Mouse (Mus musculus): ENCODE measurements around the gene Cyp2d11. TPM values are rescaled to one million over a fixed set of nuclear protein-coding genes. Genes with fewer than 3 reads are reported as not detected.
"Not testable (repeated sequence)": the region's sequence is repeated elsewhere in the genome, so short reads cannot be mapped to it uniquely, and the experiment has no call there.

The Cyp2d11 gene
- polyA plus RNA-seq, 1 experiment from 2014 or later = not detected

GRCm38 (mm10) chr15:82416797-82417789 lies 23.3 kb upstream of the Cyp2d11 start:
- Histone ChIP-seq H3K27ac (ENCODE audit: low read length) (no peak overlapping the region), H3K9me3 (ENCODE audit: control insufficient read depth, low read length) (no peaks in the 10 kb centered on the region), H3K4me2 (ENCODE audit: low read length) (no peak overlapping the region), H3K27me3 (replicated peaks; ENCODE audit: control insufficient read depth, insufficient read depth, low read length) (no peaks in the 10 kb centered on the region), H3K4me1 (replicated peaks; ENCODE audit: control insufficient read depth, insufficient read depth, low read length) (no peaks in the 10 kb centered on the region), H3K36me3 (ENCODE audit: control insufficient read depth, insufficient read depth) (no peaks in the 10 kb centered on the region), H3K9ac (replicated peaks; ENCODE audit: low read depth, low read length) (peak overlapping the region; percentile 28; the same call in 1 of the 2 replicates), H3K4me3 (replicated peaks; ENCODE audit: low read length) (no peak overlapping the region)
- WGBS = 26% methylated on average over 16 of the region's 16 CpGs
- peak; percentile 86 for ATAC-seq

GRCm38 (mm10) chr15:82407536-82407935 lies 13.7 kb upstream of the Cyp2d11 start:
- H3K27me3 ChIP-seq (replicated peaks; ENCODE audit: control insufficient read depth, insufficient read depth, low read length) = no peaks in the 10 kb centered on the region
- no peak overlapping the region for H3K27ac ChIP-seq (ENCODE audit: low read length)
- no peak overlapping the region for H3K4me3 ChIP-seq (replicated peaks; ENCODE audit: low read length)
- H3K4me1 ChIP-seq (replicated peaks; ENCODE audit: control insufficient read depth, insufficient read depth, low read length) = no peaks in the 10 kb centered on the region
- no peaks in the 10 kb centered on the region for H3K9me3 ChIP-seq (ENCODE audit: control insufficient read depth, low read length)
- WGBS = 79% methylated on average over 4 of the region's 4 CpGs
- ATAC-seq = no peak
- H3K9ac ChIP-seq (replicated peaks; ENCODE audit: low read depth, low read length) = no peak overlapping the region
- H3K36me3 ChIP-seq (ENCODE audit: control insufficient read depth, insufficient read depth) = no peaks in the 10 kb centered on the region
- H3K4me2 ChIP-seq (ENCODE audit: low read length) = no peak overlapping the region

- H3K27ac ChIP-seq (ENCODE audit: low read length) = no peak within 1 kb of the TSS
- H3K9me3 ChIP-seq (ENCODE audit: control insufficient read depth, low read length) = no peaks in the 10 kb centered on the region
- H3K9ac ChIP-seq (replicated peaks; ENCODE audit: low read depth, low read length) = no peak within 1 kb of the TSS
- H3K36me3 ChIP-seq (ENCODE audit: control insufficient read depth, insufficient read depth) = no peaks in the 10 kb centered on the region
- H3K27me3 ChIP-seq (replicated peaks; ENCODE audit: control insufficient read depth, insufficient read depth, low read length) = no peaks in the 10 kb centered on the region
- no peaks in the 10 kb centered on the region for H3K4me1 ChIP-seq (replicated peaks; ENCODE audit: control insufficient read depth, insufficient read depth, low read length)
- WGBS = 93% methylated on average over 6 of the region's 6 CpGs
- H3K4me3 ChIP-seq (replicated peaks; ENCODE audit: low read length) = no peak within 1 kb of the TSS
- no peak within 1 kb of the TSS for H3K4me2 ChIP-seq (ENCODE audit: low read length)
- ATAC-seq = no peak
Observed at GRCm38 (mm10) chr15:82406981-82407380, 13.2 kb upstream of the Cyp2d11 start, which contains the start of gene Cyp2d10. Gene Cyp2d10, minus strand, starts transcription at chr15:82407195.

- WGBS = 84% methylated on average over 3 of the region's 3 CpGs
- no peaks in the 10 kb centered on the region for H3K9me3 ChIP-seq (ENCODE audit: control insufficient read depth, low read length)
- H3K27ac ChIP-seq (ENCODE audit: low read length) = no peak overlapping the region
- no peak overlapping the region for H3K4me3 ChIP-seq (replicated peaks; ENCODE audit: low read length)
- no peak overlapping the region for H3K9ac ChIP-seq (replicated peaks; ENCODE audit: low read depth, low read length)
- H3K27me3 ChIP-seq (replicated peaks; ENCODE audit: control insufficient read depth, insufficient read depth, low read length) = no peaks in the 10 kb centered on the region
- H3K4me1 ChIP-seq (replicated peaks; ENCODE audit: control insufficient read depth, insufficient read depth, low read length) = no peaks in the 10 kb centered on the region
- ATAC-seq = no peak
- no peak overlapping the region for H3K4me2 ChIP-seq (ENCODE audit: low read length)
- H3K36me3 ChIP-seq (ENCODE audit: control insufficient read depth, insufficient read depth) = no peaks in the 10 kb centered on the region
Observed at GRCm38 (mm10) chr15:82404163-82404562, 10.3 kb upstream of the Cyp2d11 start.

- 93% methylated on average over 9 of the region's 9 CpGs for WGBS
- no peak overlapping the region for H3K4me3 ChIP-seq (replicated peaks; ENCODE audit: low read length)
Observed at GRCm38 (mm10) chr15:82403606-82404005, 9.8 kb upstream of the Cyp2d11 start.

GRCm38 (mm10) chr15:82402741-82403140 lies 8.9 kb upstream of the Cyp2d11 start:
- H3K4me2 ChIP-seq (ENCODE audit: low read length) = no peak overlapping the region
- H3K27ac ChIP-seq (ENCODE audit: low read length) = no peak overlapping the region
- H3K36me3 ChIP-seq (ENCODE audit: control insufficient read depth, insufficient read depth) = no peaks in the 10 kb centered on the region
- no peak overlapping the region for H3K9ac ChIP-seq (replicated peaks; ENCODE audit: low read depth, low read length)
- H3K27me3 ChIP-seq (replicated peaks; ENCODE audit: control insufficient read depth, insufficient read depth, low read length) = no peaks in the 10 kb centered on the region
- ATAC-seq = no peak
- 84% methylated on average over 6 of the region's 6 CpGs for WGBS
- no peaks in the 10 kb centered on the region for H3K9me3 ChIP-seq (ENCODE audit: control insufficient read depth, low read length)
- H3K4me3 ChIP-seq (replicated peaks; ENCODE audit: low read length) = no peak overlapping the region
- no peaks in the 10 kb centered on the region for H3K4me1 ChIP-seq (replicated peaks; ENCODE audit: control insufficient read depth, insufficient read depth, low read length)

More at GRCm38 (mm10) chr15:82403606-82404005, 9.8 kb upstream of the Cyp2d11 start:
- no peak overlapping the region for H3K9ac ChIP-seq (replicated peaks; ENCODE audit: low read depth, low read length)
- no peaks in the 10 kb centered on the region for H3K36me3 ChIP-seq (ENCODE audit: control insufficient read depth, insufficient read depth)
- ATAC-seq = no peak
- H3K27ac ChIP-seq (ENCODE audit: low read length) = no peak overlapping the region
- H3K27me3 ChIP-seq (replicated peaks; ENCODE audit: control insufficient read depth, insufficient read depth, low read length) = no peaks in the 10 kb centered on the region
- H3K4me2 ChIP-seq (ENCODE audit: low read length) = no peak overlapping the region
- no peaks in the 10 kb centered on the region for H3K9me3 ChIP-seq (ENCODE audit: control insufficient read depth, low read length)
- H3K4me1 ChIP-seq (replicated peaks; ENCODE audit: control insufficient read depth, insufficient read depth, low read length) = no peaks in the 10 kb centered on the region

- Histone ChIP-seq H3K4me1 (replicated peaks; ENCODE audit: control insufficient read depth, insufficient read depth, low read length) (no peaks in the 10 kb centered on the region), H3K9me3 (ENCODE audit: control insufficient read depth, low read length) (no peaks in the 10 kb centered on the region), H3K27me3 (replicated peaks; ENCODE audit: control insufficient read depth, insufficient read depth, low read length) (no peaks in the 10 kb centered on the region), H3K9ac (replicated peaks; ENCODE audit: low read depth, low read length) (no peak overlapping the region), H3K4me2 (ENCODE audit: low read length) (no peak overlapping the region), H3K27ac (ENCODE audit: low read length) (no peak overlapping the region), H3K4me3 (replicated peaks; ENCODE audit: low read length) (no peak overlapping the region), H3K36me3 (ENCODE audit: control insufficient read depth, insufficient read depth) (no peaks in the 10 kb centered on the region)
- no peak for ATAC-seq
Observed at GRCm38 (mm10) chr15:82402106-82402505, 8.3 kb upstream of the Cyp2d11 start.

- H3K36me3 ChIP-seq (ENCODE audit: control insufficient read depth, insufficient read depth) = no peaks in the 10 kb centered on the region
- 51% methylated on average over 2 of the region's 2 CpGs for WGBS
Observed at GRCm38 (mm10) chr15:82401516-82401915, 7.7 kb upstream of the Cyp2d11 start.

GRCm38 (mm10) chr15:82395955-82396354 lies 2.1 kb upstream of the Cyp2d11 start:
- H3K27ac ChIP-seq (ENCODE audit: low read length); H3K27me3 ChIP-seq (replicated peaks; ENCODE audit: control insufficient read depth, insufficient read depth, low read length); H3K9me3 ChIP-seq (ENCODE audit: control insufficient read depth, low read length); H3K4me2 ChIP-seq (ENCODE audit: low read length); H3K36me3 ChIP-seq (ENCODE audit: control insufficient read depth, insufficient read depth); H3K4me1 ChIP-seq (replicated peaks; ENCODE audit: control insufficient read depth, insufficient read depth, low read length); H3K4me3 ChIP-seq (replicated peaks; ENCODE audit: low read length); H3K9ac ChIP-seq (replicated peaks; ENCODE audit: low read depth, low read length); ATAC-seq: not testable (repeated sequence)
- WGBS = 89% methylated on average over 3 of the region's 3 CpGs

More at GRCm38 (mm10) chr15:82401516-82401915, 7.7 kb upstream of the Cyp2d11 start:
- Histone ChIP-seq H3K4me3 (replicated peaks; ENCODE audit: low read length) (no peak overlapping the region), H3K4me2 (ENCODE audit: low read length) (no peak overlapping the region), H3K9me3 (ENCODE audit: control insufficient read depth, low read length) (no peaks in the 10 kb centered on the region), H3K4me1 (replicated peaks; ENCODE audit: control insufficient read depth, insufficient read depth, low read length) (no peaks in the 10 kb centered on the region), H3K9ac (replicated peaks; ENCODE audit: low read depth, low read length) (no peak overlapping the region), H3K27ac (ENCODE audit: low read length) (no peak overlapping the region), H3K27me3 (replicated peaks; ENCODE audit: control insufficient read depth, insufficient read depth, low read length) (no peaks in the 10 kb centered on the region)
- ATAC-seq = no peak
